Mouse (Mus musculus): ENCODE measurements around the gene Cstad.

GRCm38 (mm10) chr2:30627338-30627737 is 32.5 kb downstream of the Cstad start:
- TF ChIP-seq CTCF (IDR thresholded peaks at IDR 0.05; ENCODE audit: low read depth, low read length) = no peak
- TF ChIP-seq POLR2A (IDR thresholded peaks at IDR 0.05; ENCODE audit: extremely low read depth, insufficient read depth, low read length) = no peak
